ENCODE assay signal across 7 mouse cellular contexts in the genomic region with DNA sequence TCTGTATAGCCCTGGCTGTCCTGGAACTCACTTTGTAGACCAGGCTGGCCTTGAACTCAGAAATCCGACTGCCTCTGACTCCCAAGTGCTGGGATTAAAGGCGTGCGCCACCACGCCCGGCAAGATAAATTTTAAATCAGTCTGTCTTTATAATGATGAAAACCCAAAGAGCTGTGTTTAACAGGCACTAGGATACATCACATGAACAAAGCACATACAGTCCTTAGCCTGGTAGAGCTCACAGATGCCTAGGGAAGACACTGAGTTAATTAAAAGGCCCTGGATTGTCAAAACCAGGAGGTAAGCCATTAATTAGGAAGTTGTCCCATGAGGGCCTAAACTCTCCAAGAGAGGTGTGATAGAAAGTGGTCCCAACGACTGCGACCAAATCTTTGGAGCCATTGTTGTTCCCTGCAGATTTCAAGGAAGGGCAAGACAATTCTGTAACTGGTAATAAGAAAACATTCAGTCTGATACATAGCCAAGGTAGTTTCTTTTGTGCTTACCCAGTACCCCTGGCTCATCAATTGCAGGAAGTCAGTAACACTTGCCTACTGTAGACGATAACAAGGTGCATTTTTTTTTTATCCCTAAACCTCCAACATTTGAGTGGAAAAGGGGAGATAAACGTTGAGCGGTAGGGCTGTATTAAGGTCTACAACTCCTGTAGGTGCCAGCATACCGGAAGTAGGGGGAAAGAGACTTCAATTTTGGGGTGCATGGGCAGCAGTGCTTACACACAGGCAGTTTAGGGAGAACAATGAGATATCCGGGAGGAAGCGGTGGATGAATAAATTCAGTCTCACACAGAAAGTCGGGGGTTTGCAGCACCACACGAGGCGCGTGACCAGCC. TPM values are rescaled to one million over a fixed set of nuclear protein-coding genes. Genes with fewer than 3 reads are reported as not detected.
DNase-seq lines count a peak whose midpoint lies in the region; ATAC-seq and TF ChIP-seq lines count a peak whose summit lies in the region.

No protein-coding gene starts in this region.

- peak overlapping the region; percentile 99 for H3K9ac ChIP-seq in neural tube, embryonic 11.5 days (ENCODE audit: low read length)
- peak overlapping the region; percentile 99 for H3K9ac ChIP-seq in embryonic facial prominence, embryonic 12.5 days
- peak overlapping the region; percentile 99 for H3K9ac ChIP-seq in hindbrain, postnatal 0 days (replicated peaks; ENCODE audit: low read length)
- H3K9ac ChIP-seq in midbrain, postnatal 0 days (replicated peaks; ENCODE audit: low read length, poor library complexity, severe bottlenecking): peak overlapping the region; percentile 99

- H3K27ac ChIP-seq in neural tube, embryonic 11.5 days (ENCODE audit: low read depth, low read length): peak overlapping the region; percentile 99
- H3K27ac ChIP-seq in embryonic facial prominence, embryonic 12.5 days: peak overlapping the region; percentile 99
- H3K27ac ChIP-seq in hindbrain, postnatal 0 days: peak overlapping the region; percentile 98
- H3K27ac ChIP-seq in midbrain, postnatal 0 days (ENCODE audit: low read depth, low read length): peak overlapping the region; percentile 99

- peak overlapping the region; percentile 49 for H3K4me2 ChIP-seq in neural tube, embryonic 11.5 days (ENCODE audit: low read depth)
- peak overlapping the region; percentile 56 for H3K4me2 ChIP-seq in embryonic facial prominence, embryonic 12.5 days (replicated peaks)
- H3K4me2 ChIP-seq in hindbrain, postnatal 0 days (ENCODE audit: low read depth, low read length): peak overlapping the region; percentile 64
- H3K4me2 ChIP-seq in midbrain, postnatal 0 days (ENCODE audit: low read depth, low read length, poor library complexity, severe bottlenecking): peak overlapping the region; percentile 61

- peak overlapping the region; percentile 91 for H3K4me3 ChIP-seq in neural tube, embryonic 11.5 days (ENCODE audit: low read depth, low read length)
- H3K4me3 ChIP-seq in embryonic facial prominence, embryonic 12.5 days: peak overlapping the region; percentile 92
- H3K4me3 ChIP-seq in hindbrain, postnatal 0 days (ENCODE audit: low read length): peak overlapping the region; percentile 93
- H3K4me3 ChIP-seq in midbrain, postnatal 0 days (ENCODE audit: low read depth, low read length): peak overlapping the region; percentile 95

- H3K36me3 ChIP-seq in neural tube, embryonic 11.5 days (ENCODE audit: control insufficient read depth, insufficient read depth, low read length): no peaks in the 10 kb centered on the region
- no peaks in the 10 kb centered on the region for H3K36me3 ChIP-seq in embryonic facial prominence, embryonic 12.5 days
- no peaks in the 10 kb centered on the region for H3K36me3 ChIP-seq in hindbrain, postnatal 0 days (ENCODE audit: insufficient read depth, low read length)
- no peaks in the 10 kb centered on the region for H3K36me3 ChIP-seq in midbrain, postnatal 0 days (ENCODE audit: insufficient read depth, low read length)

- TF ChIP-seq CTCF in hindbrain, postnatal 0 days (IDR thresholded peaks at IDR 0.05; ENCODE audit: low read depth): no peak; the same call in 1 of the 2 replicates
- no peak for TF ChIP-seq CTCF in midbrain, postnatal 0 days (IDR thresholded peaks at IDR 0.05)

- H3K4me1 ChIP-seq in neural tube, embryonic 11.5 days (ENCODE audit: control insufficient read depth, insufficient read depth, low read length): peaks cover 9% of the 10 kb centered on the region
- peaks cover 14% of the 10 kb centered on the region for H3K4me1 ChIP-seq in embryonic facial prominence, embryonic 12.5 days
- H3K4me1 ChIP-seq in hindbrain, postnatal 0 days (ENCODE audit: insufficient read depth, low read length): peaks cover 19% of the 10 kb centered on the region
- peaks cover 13% of the 10 kb centered on the region for H3K4me1 ChIP-seq in midbrain, postnatal 0 days (ENCODE audit: insufficient read depth, low read length)

- ATAC-seq in neural tube, embryonic 11.5 days (ENCODE audit: insufficient read depth, low FRiP score, low TSS enrichment): peak; percentile 3; the same call in 1 of the 2 replicates
- ATAC-seq in embryonic facial prominence, embryonic 12.5 days (ENCODE audit: insufficient number of reproducible peaks, insufficient read depth, low FRiP score, low TSS enrichment): no peak
- no peak for ATAC-seq in hindbrain, postnatal 0 days
- peak; percentile 57 for ATAC-seq in midbrain, postnatal 0 days (ENCODE audit: low FRiP score)

- no peaks in the 10 kb centered on the region for H3K27me3 ChIP-seq in neural tube, embryonic 11.5 days (ENCODE audit: control insufficient read depth, insufficient read depth, low read length)
- H3K27me3 ChIP-seq in embryonic facial prominence, embryonic 12.5 days: no peaks in the 10 kb centered on the region
- H3K27me3 ChIP-seq in hindbrain, postnatal 0 days (ENCODE audit: insufficient read depth, low read length): no peaks in the 10 kb centered on the region
- H3K27me3 ChIP-seq in midbrain, postnatal 0 days (ENCODE audit: insufficient read depth, low read length): no peaks in the 10 kb centered on the region

- no peak for DNase-seq in neural tube, embryonic 11.5 days (ENCODE audit: low spot score)
- DNase-seq in neural tube, embryonic 10.5 days (ENCODE audit: extremely low spot score, low spot score): no peak
- DNase-seq in hindbrain, postnatal 0 days (ENCODE audit: low spot score): peak; percentile 22
- DNase-seq in midbrain, postnatal 0 days (ENCODE audit: low spot score): peak; percentile 33
- no peak for DNase-seq in natural killer cell, adult 2 months (ENCODE audit: low spot score in 2 of 2)
- no peak for DNase-seq in retina, postnatal 1 day

- WGBS in neural tube, embryonic 11.5 days: 42% methylated on average over 17 of the region's 17 CpGs
- WGBS in embryonic facial prominence, embryonic 12.5 days: 41% methylated on average over 17 of the region's 17 CpGs
- WGBS in hindbrain, postnatal 0 days: 36% methylated on average over 17 of the region's 17 CpGs
- WGBS in midbrain, postnatal 0 days: 36% methylated on average over 17 of the region's 17 CpGs

- H3K9me3 ChIP-seq in neural tube, embryonic 11.5 days (ENCODE audit: control insufficient read depth, low read length): no peaks in the 10 kb centered on the region
- no peaks in the 10 kb centered on the region for H3K9me3 ChIP-seq in embryonic facial prominence, embryonic 12.5 days
- H3K9me3 ChIP-seq in hindbrain, postnatal 0 days (ENCODE audit: low read length): no peaks in the 10 kb centered on the region
- H3K9me3 ChIP-seq in midbrain, postnatal 0 days (ENCODE audit: low read length): no peaks in the 10 kb centered on the region

RNA-seq across cellular contexts. Expression of a gene that starts 0.6 kb away (rescaled TPM):
- 67.6 and 68.7 TPM in 2 replicates for polyA plus RNA-seq in neural tube, embryonic 11.5 days (2014; fragmentation: Nextera tagmentation; extraction: Ambion mirVana)
- polyA plus RNA-seq in embryonic facial prominence, embryonic 12.5 days (2016; fragmentation: Nextera tagmentation; extraction: Ambion mirVana): 60.8 and 63.3 TPM in 2 replicates
- total RNA-seq in hindbrain, postnatal 0 days (2014; rRNA removed): 118 and 133 TPM in 2 replicates
- 31.1 and 34.5 TPM in 2 replicates for polyA plus RNA-seq in hindbrain, postnatal 0 days (2015; fragmentation: Nextera tagmentation; extraction: Ambion mirVana)
- 117 and 123 TPM in 2 replicates for total RNA-seq in midbrain, postnatal 0 days (2014; rRNA removed)
- polyA plus RNA-seq in midbrain, postnatal 0 days (2015; fragmentation: Nextera tagmentation; extraction: Ambion mirVana): 35.2 and 35.3 TPM in 2 replicates

Comparison
In these comparisons a context has a peak if more than half of its experiments do, and no peak if none do; other contexts are left out.
1. ATAC-seq: peak in neural tube, embryonic 11.5 days (single experiment) and midbrain, postnatal 0 days (single experiment); none in embryonic facial prominence, embryonic 12.5 days (single experiment) and hindbrain, postnatal 0 days (single experiment).
2. DNase-seq: peak in hindbrain, postnatal 0 days (single experiment) and midbrain, postnatal 0 days (single experiment); none in neural tube, embryonic 11.5 days (single experiment), neural tube, embryonic 10.5 days (single experiment), natural killer cell, adult 2 months (0 of 2) and retina, postnatal 1 day (single experiment).
3. Peak in every context shown above with its lines, with median percentiles within 50 percentile points of each other: H3K27ac ChIP-seq, H3K4me2 ChIP-seq, H3K4me3 ChIP-seq and H3K9ac ChIP-seq.